Mouse (Mus musculus) stomach, embryonic 16.5 days (tissue): ENCODE measurements around the gene Trpc4. TPM values are rescaled to one million over a fixed set of nuclear protein-coding genes. Genes with fewer than 3 reads are reported as not detected.

ENCODE experiments used
- ATAC-seq: fragments of 200-750 bp; cut with Nextera tagmentation; 2 replicates; pipeline ENCODE4 v1.8.0; 2017; ENCODE audit warnings: moderate number of reproducible peaks, moderate TSS enrichment; ENCODE audit not compliant: insufficient read depth, low FRiP score
- H3K27ac ChIP-seq: fragments of 300-500 bp; sonication (generic); 2 replicates; pipeline ENCODE4 v1.5.1; 2014; ENCODE audit warnings: low read length
- H3K27me3 ChIP-seq: fragments of 300-500 bp; sonication (generic); 2 replicates; pipeline ENCODE4 v1.6.1; 2014; ENCODE audit warnings: low read length, control low read depth, mixed read lengths; ENCODE audit not compliant: control insufficient read depth, insufficient read depth
- H3K36me3 ChIP-seq: fragments of 300-500 bp; sonication (generic); 2 replicates; pipeline ENCODE4 v1.6.1; 2014; ENCODE audit warnings: low read length; ENCODE audit not compliant: control insufficient read depth, insufficient read depth
- H3K4me1 ChIP-seq: fragments of 300-500 bp; sonication (generic); 2 replicates; pipeline ENCODE4 v1.6.1; 2014; ENCODE audit warnings: low read length, control low read depth, mixed read lengths; ENCODE audit not compliant: control insufficient read depth, insufficient read depth
- H3K4me2 ChIP-seq: fragments of 300-500 bp; sonication (generic); 2 replicates; pipeline ENCODE4 v1.6.1; 2014; ENCODE audit warnings: low read depth, low read length, mixed read lengths
- H3K4me3 ChIP-seq: fragments of 300-500 bp; sonication (generic); replicated peaks from 2 replicates; pipeline ENCODE4 v1.5.1; 2014; ENCODE audit warnings: mild to moderate bottlenecking, low read length
- H3K9ac ChIP-seq: fragments of 300-500 bp; sonication (generic); 2 replicates; pipeline ENCODE4 v1.6.1; 2014; ENCODE audit warnings: low read length
- H3K9me3 ChIP-seq: fragments of 300-500 bp; sonication (generic); replicated peaks from 2 replicates; pipeline ENCODE4 v1.6.1; 2016; ENCODE audit warnings: low read length, control low read depth; ENCODE audit not compliant: control insufficient read depth
- WGBS: fragments of 180-500 bp; shearing (Covaris S2); extraction: QIAGEN DNeasy Blood & Tissue Kit; methylation state at CpG from one replicate; pipeline ENCODE4 v1.1.7; 2014; 5-methylcytosine and 5-hydroxymethylcytosine counted together
- polyA plus RNA-seq: library from polyadenylated mRNA; unstranded; fragments of >200 nt; fragmentation: Nextera tagmentation; extraction: Ambion mirVana; gene quantifications from 2 replicates; pipeline ENCODE4 v1.2.1, GENCODE M21; 2015

Trpc4 gene
- polyA plus RNA-seq, 1 experiment from 2014 or later = 2.0 TPM

- Histone ChIP-seq H3K4me3 (no peak overlapping the region), H3K27me3 (no peaks in the 10 kb centered on the region), H3K4me2 (no peak overlapping the region), H3K36me3 (no peaks in the 10 kb centered on the region), H3K9me3 (no peaks in the 10 kb centered on the region), H3K4me1 (no peaks in the 10 kb centered on the region), H3K27ac (no peak overlapping the region), H3K9ac (no peak overlapping the region)
- WGBS = 62% methylated on average over 2 of the region's 2 CpGs
- ATAC-seq = no peak
Observed at GRCm38 (mm10) chr3:54314055-54314454, 158.2 kb downstream of the Trpc4 start.

DNA sequence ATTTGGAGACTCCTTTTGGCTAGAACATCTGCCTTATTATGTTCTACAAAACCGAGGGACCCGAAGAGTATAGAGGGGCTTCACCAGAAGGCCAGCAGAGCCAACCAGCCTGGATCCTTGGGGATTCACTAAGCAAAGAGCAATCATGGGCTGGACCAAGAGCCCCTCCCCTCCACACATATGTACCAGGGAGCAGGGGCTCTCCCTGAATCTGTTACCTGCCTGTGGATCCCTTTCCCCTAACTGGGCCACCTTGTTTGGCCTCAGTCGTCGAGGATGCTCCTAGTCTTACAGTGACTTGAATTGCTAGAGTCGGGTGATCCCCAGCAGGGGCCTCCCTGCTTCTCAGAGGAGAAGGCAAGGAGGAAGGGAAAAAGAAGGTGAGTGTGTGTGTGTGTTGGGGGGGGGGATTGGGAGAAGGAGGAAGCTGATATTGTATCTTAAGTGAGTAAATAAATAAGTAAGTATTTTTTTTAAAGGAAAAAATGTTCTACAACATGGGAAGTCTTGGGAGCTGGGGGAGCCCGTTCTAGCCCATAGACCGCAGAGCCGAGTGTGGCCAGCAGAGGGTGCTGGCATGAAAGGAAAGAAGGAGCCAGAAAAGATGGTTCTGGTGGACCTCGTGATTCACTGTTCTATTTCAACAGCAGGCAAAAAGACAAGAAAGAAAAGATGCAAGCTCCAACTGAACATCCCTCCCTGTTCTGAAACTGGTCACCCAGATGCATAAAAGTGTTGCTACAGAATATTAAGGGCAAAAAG is 197.2 kb downstream of the Trpc4 start:
- ATAC-seq = no peak
- peaks cover 13% of the 10 kb centered on the region; the same call in 1 of the 2 replicates for H3K27me3 ChIP-seq
- 27% methylated on average over 9 of the region's 9 CpGs for WGBS

GRCm38 (mm10) chr3:54357561-54357960 is 201.7 kb downstream of the Trpc4 start:
- Histone ChIP-seq H3K4me1 (peaks cover 8% of the 10 kb centered on the region), H3K36me3 (no peaks in the 10 kb centered on the region), H3K9ac (no peak overlapping the region), H3K4me3 (no peak overlapping the region), H3K4me2 (no peak overlapping the region), H3K27me3 (0 out of 2 replicates have a peak, but pooled peaks cover 6% of the 10 kb centered on the region), H3K9me3 (no peaks in the 10 kb centered on the region), H3K27ac (no peak overlapping the region)
- 66% methylated on average over 3 of the region's 3 CpGs for WGBS
- no peak for ATAC-seq

More for the DNA sequence above, 197.2 kb downstream of the Trpc4 start:
- no peaks in the 10 kb centered on the region for H3K4me1 ChIP-seq
- no peak overlapping the region for H3K4me2 ChIP-seq
- H3K4me3 ChIP-seq = no peak overlapping the region
- H3K36me3 ChIP-seq = no peaks in the 10 kb centered on the region
- H3K27ac ChIP-seq = no peak overlapping the region
- H3K9ac ChIP-seq = no peak overlapping the region
- H3K9me3 ChIP-seq = no peaks in the 10 kb centered on the region

DNA sequence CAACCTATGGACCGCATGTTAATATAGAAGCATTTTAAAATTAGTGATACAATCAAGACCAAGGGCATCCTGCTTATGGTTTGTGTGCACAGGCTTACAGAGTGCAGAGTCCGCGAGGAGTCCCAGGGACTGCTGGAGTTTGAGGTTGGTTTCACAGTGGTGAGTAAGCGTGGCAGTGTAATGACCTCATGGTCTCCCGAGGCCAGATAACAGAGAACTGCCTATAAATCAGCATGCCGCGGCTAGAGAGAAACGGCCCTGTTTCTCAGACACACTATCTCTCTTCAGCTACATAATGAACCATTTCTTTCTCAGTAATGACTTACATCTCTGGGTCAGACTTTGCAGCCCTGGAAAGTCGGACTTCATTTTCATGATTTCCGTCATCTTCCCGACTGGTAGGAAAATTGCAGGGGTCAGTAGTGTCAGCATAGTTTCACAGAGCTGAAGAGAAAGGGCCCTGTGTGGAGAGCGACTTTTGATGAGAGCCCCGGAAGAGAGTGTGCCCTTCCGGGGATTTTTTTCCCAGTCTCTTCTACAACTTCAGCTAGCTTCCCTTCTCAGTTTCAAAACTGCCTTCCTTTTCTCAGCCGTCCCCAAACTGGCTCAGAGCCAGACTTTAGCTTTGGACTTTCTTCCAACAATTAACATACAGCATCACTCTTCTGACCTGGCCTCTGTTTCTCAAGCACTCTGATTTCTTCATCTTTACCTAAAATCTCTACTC is 202.8 kb downstream of the Trpc4 start:
- H3K36me3 ChIP-seq = no peaks in the 10 kb centered on the region
- no peak overlapping the region; the same call in 1 of the 2 replicates for H3K4me3 ChIP-seq
- WGBS = 23% methylated on average over 15 of the region's 15 CpGs
- H3K27ac ChIP-seq = peak overlapping the region; percentile 53
- peaks cover 8% of the 10 kb centered on the region for H3K4me1 ChIP-seq
- ATAC-seq = peak; percentile 88
- 0 out of 2 replicates have a peak, but pooled peaks cover 6% of the 10 kb centered on the region for H3K27me3 ChIP-seq
- peak overlapping the region; percentile 35; the same call in 1 of the 2 replicates for H3K9ac ChIP-seq
- peak overlapping the region; percentile 41 for H3K4me2 ChIP-seq
- no peaks in the 10 kb centered on the region for H3K9me3 ChIP-seq

GRCm38 (mm10) chr3:54360897-54361296 is 205.1 kb downstream of the Trpc4 start, which contains the start of gene Postn:
Gene Postn (plus strand): TSS chr3:54361109.
- Histone ChIP-seq H3K4me3 (peak within 1 kb of the TSS; percentile 30), H3K27me3 (0 out of 2 replicates have a peak, but pooled peaks cover 2% of the 10 kb centered on the region), H3K9me3 (no peaks in the 10 kb centered on the region), H3K4me2 (peak within 1 kb of the TSS; percentile 42), H3K36me3 (no peaks in the 10 kb centered on the region), H3K4me1 (peaks cover 8% of the 10 kb centered on the region), H3K27ac (peak within 1 kb of the TSS; percentile 23), H3K9ac (no peak within 1 kb of the TSS; the same call in 1 of the 2 replicates)
- 29% methylated on average over 6 of the region's 6 CpGs for WGBS
- ATAC-seq = peak; percentile 79; the same call in 1 of the 2 replicates

DNA sequence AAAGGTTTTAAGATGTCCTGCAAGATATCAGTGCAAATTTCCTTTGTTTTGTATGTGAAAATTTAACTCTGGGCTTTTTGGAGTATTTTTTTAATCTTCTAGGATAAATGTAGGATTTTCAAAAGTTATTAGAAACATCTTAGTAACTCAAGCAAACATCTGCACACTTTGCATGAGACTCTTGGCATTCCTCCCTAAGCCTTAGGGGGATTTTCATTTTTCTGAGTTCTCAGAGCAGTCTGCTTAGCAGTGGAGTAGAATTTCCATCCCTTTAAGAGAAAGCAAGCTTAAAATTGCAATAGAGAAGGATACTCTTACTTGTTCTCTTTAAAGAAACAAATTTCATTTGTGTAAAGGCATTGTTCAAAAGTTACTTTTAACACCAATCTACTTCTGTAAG is 205.8 kb downstream of the Trpc4 start:
- 0 out of 2 replicates have a peak, but pooled peaks cover 2% of the 10 kb centered on the region for H3K27me3 ChIP-seq
- ATAC-seq = no peak
- H3K4me2 ChIP-seq = peak overlapping the region; percentile 38
- no peak overlapping the region for H3K9ac ChIP-seq
- H3K4me3 ChIP-seq = peak overlapping the region; percentile 22; the same call in 1 of the 2 replicates
- H3K9me3 ChIP-seq = no peaks in the 10 kb centered on the region
- no peak overlapping the region for H3K27ac ChIP-seq
- H3K36me3 ChIP-seq = no peaks in the 10 kb centered on the region
- peaks cover 8% of the 10 kb centered on the region for H3K4me1 ChIP-seq

Other genes starting within 250 kb of the Trpc4 start
- 113 and 126 TPM in 2 replicates for gene Postn, start 205.1 kb downstream of the Trpc4 start, polyA plus RNA-seq